Mouse (Mus musculus): ENCODE measurements around the gene Litaf. TPM values are rescaled to one million over a fixed set of nuclear protein-coding genes. Genes with fewer than 3 reads are reported as not detected.

The Litaf gene
- total and polyA plus RNA-seq, 3 experiments: 25.7 to 50.1 TPM; not detected in 1

GRCm38 (mm10) chr16:11023618-11024017 is 42.3 kb downstream of the Litaf start:
- Histone ChIP-seq H3K79me2 (ENCODE audit: control insufficient read depth, insufficient read depth, low read length, poor library complexity) (no peaks in the 10 kb centered on the region), H3K27ac (ENCODE audit: control insufficient read depth, low read depth, low read length) (no peak overlapping the region), H3K9me3 (replicated peaks; ENCODE audit: insufficient read depth, low read length) (no peaks in the 10 kb centered on the region), H3K27me3 (ENCODE audit: control insufficient read depth in 1 of 2, insufficient read depth in 2 of 2, low read length in 2 of 2) (peaks cover 0 to 1% of the 10 kb centered on the region in 2 experiments; a peak in 2 of 4 replicates), H3K36me3 (ENCODE audit: control insufficient read depth in 1 of 2, insufficient read depth in 2 of 2, low read length in 2 of 2) (no peaks in the 10 kb centered on the region), H3K4me1 (ENCODE audit: control insufficient read depth in 1 of 2, insufficient read depth in 2 of 2, low read length in 2 of 2) (no peaks in the 10 kb centered on the region), H3K4me3 (ENCODE audit: control insufficient read depth in 1 of 2, insufficient read depth in 1 of 2, low read depth in 2 of 2, low read length in 2 of 2) (no peak overlapping the region), H3K9ac (ENCODE audit: control insufficient read depth, low read depth, low read length, poor library complexity, severe bottlenecking) (no peak overlapping the region)
- TF ChIP-seq RCOR1 (IDR thresholded peaks at IDR 0.05; ENCODE audit: low read depth, low read length) (no peak), MEF2A (IDR thresholded peaks at IDR 0.05; ENCODE audit: extremely low read depth, insufficient replicate concordance, low read depth, low read length, poor library complexity, severe bottlenecking) (no peak)
- no peak for DNase-seq (ENCODE audit: low read depth, low spot score)

- Histone ChIP-seq H3K27me3 (ENCODE audit: control insufficient read depth in 1 of 2, insufficient read depth in 2 of 2, low read length in 2 of 2) (peaks cover 0 to 1% of the 10 kb centered on the region in 2 experiments; a peak in 2 of 4 replicates), H3K4me3 (ENCODE audit: control insufficient read depth in 1 of 2, insufficient read depth in 1 of 2, low read depth in 2 of 2, low read length in 2 of 2) (no peak overlapping the region), H3K4me1 (ENCODE audit: control insufficient read depth in 1 of 2, insufficient read depth in 2 of 2, low read length in 2 of 2) (peaks cover 0 to 6% of the 10 kb centered on the region in 2 experiments; a peak in 1 of 4 replicates), H3K9ac (ENCODE audit: control insufficient read depth, low read depth, low read length, poor library complexity, severe bottlenecking) (no peak overlapping the region), H3K79me2 (ENCODE audit: control insufficient read depth, insufficient read depth, low read length, poor library complexity) (no peaks in the 10 kb centered on the region), H3K9me3 (replicated peaks; ENCODE audit: insufficient read depth, low read length) (no peaks in the 10 kb centered on the region), H3K36me3 (ENCODE audit: control insufficient read depth in 1 of 2, insufficient read depth in 2 of 2, low read length in 2 of 2) (no peaks in the 10 kb centered on the region), H3K27ac (ENCODE audit: control insufficient read depth, low read depth, low read length) (no peak overlapping the region)
- no peak for TF ChIP-seq USF2 (IDR thresholded peaks at IDR 0.05; ENCODE audit: borderline replicate concordance in 1 of 2, insufficient read depth in 1 of 2, low read depth in 1 of 2, low read length in 2 of 2)
- no peak for TF ChIP-seq NELFE (IDR thresholded peaks at IDR 0.05; ENCODE audit: low read depth, low read length)
- no peak for TF ChIP-seq ELF1 (IDR thresholded peaks at IDR 0.05; ENCODE audit: low read depth, low read length)
- no peak for TF ChIP-seq POLR2A (IDR thresholded peaks at IDR 0.05; ENCODE audit: control insufficient read depth in 1 of 2, insufficient read depth in 1 of 2, low read depth in 1 of 2, low read length in 2 of 2, poor library complexity in 1 of 2)
- TF ChIP-seq MEF2A (IDR thresholded peaks at IDR 0.05; ENCODE audit: extremely low read depth, insufficient replicate concordance, low read depth, low read length, poor library complexity, severe bottlenecking): no peak
- TF ChIP-seq SMC3 (IDR thresholded peaks at IDR 0.05; ENCODE audit: low read depth, low read length): no peak
- TF ChIP-seq RCOR1 (IDR thresholded peaks at IDR 0.05; ENCODE audit: low read depth, low read length): no peak
- no peak for DNase-seq (ENCODE audit: low read depth, low spot score)
Measured at GRCm38 (mm10) chr16:11022113-11022489, 43.9 kb downstream of the Litaf start.

GRCm38 (mm10) chr16:11021403-11022112 is 44.4 kb downstream of the Litaf start:
- H3K36me3 ChIP-seq (ENCODE audit: control insufficient read depth in 1 of 2, insufficient read depth in 2 of 2, low read length in 2 of 2): no peaks in the 10 kb centered on the region
- H3K4me3 ChIP-seq (ENCODE audit: control insufficient read depth in 1 of 2, insufficient read depth in 1 of 2, low read depth in 2 of 2, low read length in 2 of 2): no peak overlapping the region
- no peaks in the 10 kb centered on the region for H3K9me3 ChIP-seq (replicated peaks; ENCODE audit: insufficient read depth, low read length)
- H3K79me2 ChIP-seq (ENCODE audit: control insufficient read depth, insufficient read depth, low read length, poor library complexity): no peaks in the 10 kb centered on the region
- H3K27ac ChIP-seq (ENCODE audit: control insufficient read depth, low read depth, low read length): no peak overlapping the region
- peaks cover 0 to 6% of the 10 kb centered on the region in 2 experiments; a peak in 1 of 4 replicates for H3K4me1 ChIP-seq (ENCODE audit: control insufficient read depth in 1 of 2, insufficient read depth in 2 of 2, low read length in 2 of 2)
- peaks cover 0 to 1% of the 10 kb centered on the region in 2 experiments; a peak in 2 of 4 replicates for H3K27me3 ChIP-seq (ENCODE audit: control insufficient read depth in 1 of 2, insufficient read depth in 2 of 2, low read length in 2 of 2)
- no peak for DNase-seq (ENCODE audit: low read depth, low spot score)
- no peak overlapping the region for H3K9ac ChIP-seq (ENCODE audit: control insufficient read depth, low read depth, low read length, poor library complexity, severe bottlenecking)
- no peak for TF ChIP-seq SMC3 (IDR thresholded peaks at IDR 0.05; ENCODE audit: low read depth, low read length)
- TF ChIP-seq RCOR1 (IDR thresholded peaks at IDR 0.05; ENCODE audit: low read depth, low read length): no peak
- TF ChIP-seq BHLHE40 (IDR thresholded peaks at IDR 0.05; ENCODE audit: borderline replicate concordance, low read depth, low read length): no peak
- no peak for TF ChIP-seq ZMIZ1 (IDR thresholded peaks at IDR 0.05; ENCODE audit: low read depth, low read length)
- no peak for TF ChIP-seq MEF2A (IDR thresholded peaks at IDR 0.05; ENCODE audit: extremely low read depth, insufficient replicate concordance, low read depth, low read length, poor library complexity, severe bottlenecking)
- no peak for TF ChIP-seq POLR2AphosphoS2 (IDR thresholded peaks at IDR 0.05; ENCODE audit: low read length)
- no peak for TF ChIP-seq MAX (IDR thresholded peaks at IDR 0.05; ENCODE audit: low read length)
- no peak for TF ChIP-seq NRF1 (IDR thresholded peaks at IDR 0.05; ENCODE audit: insufficient read depth, low read depth, low read length, poor library complexity, severe bottlenecking)
- no peak for TF ChIP-seq CHD2 (IDR thresholded peaks at IDR 0.05; ENCODE audit: low read length)
- TF ChIP-seq ZC3H11A (IDR thresholded peaks at IDR 0.05; ENCODE audit: low read depth, low read length): no peak
- no peak for TF ChIP-seq JUND (IDR thresholded peaks at IDR 0.05; ENCODE audit: low read depth, low read length)
- no peak for TF ChIP-seq TCF12 (IDR thresholded peaks at IDR 0.05; ENCODE audit: low read depth, low read length)
- no peak for TF ChIP-seq HCFC1 (IDR thresholded peaks at IDR 0.05; ENCODE audit: low read depth, low read length)
- no peak for TF ChIP-seq ELF1 (IDR thresholded peaks at IDR 0.05; ENCODE audit: low read depth, low read length)
- TF ChIP-seq NELFE (IDR thresholded peaks at IDR 0.05; ENCODE audit: low read depth, low read length): no peak
- TF ChIP-seq USF1 (IDR thresholded peaks at IDR 0.05; ENCODE audit: low read depth, low read length): no peak
- no peak for TF ChIP-seq SIN3A (IDR thresholded peaks at IDR 0.05; ENCODE audit: low read length)
- TF ChIP-seq POLR2A (IDR thresholded peaks at IDR 0.05; ENCODE audit: control insufficient read depth in 1 of 2, insufficient read depth in 1 of 2, low read depth in 1 of 2, low read length in 2 of 2, poor library complexity in 1 of 2): no peak
- TF ChIP-seq TAL1 (IDR thresholded peaks at IDR 0.05; ENCODE audit: low read length): no peak
- TF ChIP-seq E2F4 (IDR thresholded peaks at IDR 0.05; ENCODE audit: borderline replicate concordance, low read depth, low read length): no peak

Data from MEL (cell line).